Mouse (Mus musculus) megakaryocyte-erythroid progenitor cell, adult 5-6 weeks (primary cell): ENCODE data around the gene Fap. TPM values are rescaled to one million over a fixed set of nuclear protein-coding genes. Genes with fewer than 3 reads are reported as not detected.
A peak's percentile ranks its signal among the peaks of the same experiment; 100 is the strongest.

Source experiments
- ATAC-seq: replicated peaks from 2 replicates; pipeline ENCODE4 v1.8.0; 2016; ENCODE audit warnings: mild to moderate bottlenecking, inconsistent platforms; ENCODE audit not compliant: severe bottlenecking, poor library complexity, low FRiP score, low TSS enrichment
- total RNA-seq, 2 experiments: library from RNA; stranded (forward) in 1 of 2; stranded (reverse) in 1 of 2; fragments of 200-1000, 215-1000 nt in 1 of 2; fragments of >200 nt in 1 of 2; fragmentation: Nextera tagmentation in 1 of 2; gene quantifications; 2 replicates each; pipeline ENCODE4 v1.2.3; 2014 to 2017

The Fap gene
- total RNA-seq, 2 experiments from 2014 or later, result 0.37 to 1.6 TPM

DNA sequence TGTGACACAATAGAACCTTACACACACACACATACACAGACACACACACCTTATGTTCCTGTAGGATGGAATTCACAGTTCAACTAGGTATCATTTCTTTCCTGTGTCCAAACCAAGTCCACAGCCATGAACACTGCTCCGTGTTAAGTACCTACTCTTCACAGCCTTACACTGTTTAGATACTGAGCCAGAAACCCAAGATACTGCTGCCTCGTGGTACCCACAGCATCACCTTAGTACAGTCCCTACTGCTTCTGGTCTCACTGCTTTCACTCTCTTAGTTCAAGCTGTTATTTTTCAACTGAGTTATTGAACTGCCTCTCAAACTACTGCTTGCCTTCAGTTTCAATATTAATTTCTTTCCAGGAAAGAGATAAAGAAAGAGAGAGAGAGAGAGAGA, 110.6 kb downstream of the Fap start:
- no peak for ATAC-seq

DNA sequence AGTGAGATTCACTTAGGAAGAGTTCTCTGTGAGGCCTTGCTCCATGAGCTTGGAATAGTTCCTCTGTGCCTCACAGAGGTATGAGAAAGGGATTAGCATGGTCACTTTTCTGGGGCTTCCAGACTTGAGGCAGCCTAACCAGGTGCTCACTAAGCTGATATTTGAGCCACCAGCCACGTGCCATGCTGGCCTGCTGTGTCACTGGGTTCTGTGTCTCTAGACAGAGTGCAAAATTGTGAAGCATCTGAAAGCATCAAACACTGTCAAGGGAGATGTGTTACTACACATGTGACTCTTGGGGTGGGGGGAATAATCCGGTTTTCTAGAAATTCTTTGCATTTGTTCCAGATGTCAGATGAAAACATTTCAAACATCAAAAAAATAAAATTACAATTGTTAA, 111.7 kb downstream of the Fap start:
- no peak for ATAC-seq

DNA sequence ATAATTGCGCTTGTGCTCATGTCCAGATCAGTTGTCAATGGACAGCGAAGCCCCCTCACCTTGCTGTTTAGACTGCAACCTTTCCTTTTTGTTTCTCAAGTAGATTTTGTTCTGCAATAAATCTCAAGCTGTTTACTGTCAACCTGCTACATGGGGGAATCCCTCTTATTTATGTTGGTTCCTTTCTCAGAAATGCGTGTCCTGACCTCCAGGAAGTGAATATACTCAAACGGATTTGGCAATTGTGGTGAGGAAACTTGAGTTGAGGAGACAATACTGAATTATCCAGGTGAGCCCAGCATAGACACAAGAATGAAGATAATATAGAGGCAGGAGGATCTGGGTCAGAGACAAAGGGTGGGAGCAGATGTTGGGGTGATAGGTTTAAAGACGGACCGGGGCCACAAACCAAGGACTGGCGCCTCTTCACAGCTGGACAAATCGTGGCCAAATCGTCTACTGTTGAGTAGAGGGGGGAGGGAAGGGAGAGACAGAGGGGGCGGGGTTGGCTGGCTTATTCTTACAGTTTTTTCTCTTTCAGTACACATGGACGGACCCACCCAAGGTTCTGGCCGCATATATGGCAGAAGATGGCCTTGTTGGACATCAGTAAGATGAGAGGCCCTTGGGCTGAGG, 112.9 kb downstream of the Fap start:
- no peak for ATAC-seq

DNA sequence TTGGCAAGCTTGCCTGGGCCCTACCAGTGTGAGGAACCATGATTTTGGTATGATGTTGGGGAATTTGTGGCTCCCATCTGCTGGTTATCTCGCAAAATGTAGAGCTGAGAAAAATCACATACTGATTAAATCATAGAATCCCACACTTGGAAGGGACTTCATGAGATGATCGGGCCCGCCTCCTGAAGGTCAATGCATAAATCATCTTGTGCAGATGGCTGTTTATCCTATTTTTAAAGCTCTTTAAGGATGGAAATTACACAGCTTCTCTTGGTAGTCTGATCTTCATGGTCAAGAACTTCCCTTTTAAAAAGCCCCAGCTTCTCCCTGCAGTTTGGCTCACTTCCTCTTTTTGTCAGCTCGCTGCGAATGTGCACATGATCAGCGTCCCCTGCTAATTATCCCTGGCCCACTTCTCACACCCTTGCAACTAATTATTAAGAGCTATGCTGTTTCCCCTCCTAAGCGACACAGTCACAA, 113.6 kb downstream of the Fap start:
- ATAC-seq, result peak; percentile 62

DNA sequence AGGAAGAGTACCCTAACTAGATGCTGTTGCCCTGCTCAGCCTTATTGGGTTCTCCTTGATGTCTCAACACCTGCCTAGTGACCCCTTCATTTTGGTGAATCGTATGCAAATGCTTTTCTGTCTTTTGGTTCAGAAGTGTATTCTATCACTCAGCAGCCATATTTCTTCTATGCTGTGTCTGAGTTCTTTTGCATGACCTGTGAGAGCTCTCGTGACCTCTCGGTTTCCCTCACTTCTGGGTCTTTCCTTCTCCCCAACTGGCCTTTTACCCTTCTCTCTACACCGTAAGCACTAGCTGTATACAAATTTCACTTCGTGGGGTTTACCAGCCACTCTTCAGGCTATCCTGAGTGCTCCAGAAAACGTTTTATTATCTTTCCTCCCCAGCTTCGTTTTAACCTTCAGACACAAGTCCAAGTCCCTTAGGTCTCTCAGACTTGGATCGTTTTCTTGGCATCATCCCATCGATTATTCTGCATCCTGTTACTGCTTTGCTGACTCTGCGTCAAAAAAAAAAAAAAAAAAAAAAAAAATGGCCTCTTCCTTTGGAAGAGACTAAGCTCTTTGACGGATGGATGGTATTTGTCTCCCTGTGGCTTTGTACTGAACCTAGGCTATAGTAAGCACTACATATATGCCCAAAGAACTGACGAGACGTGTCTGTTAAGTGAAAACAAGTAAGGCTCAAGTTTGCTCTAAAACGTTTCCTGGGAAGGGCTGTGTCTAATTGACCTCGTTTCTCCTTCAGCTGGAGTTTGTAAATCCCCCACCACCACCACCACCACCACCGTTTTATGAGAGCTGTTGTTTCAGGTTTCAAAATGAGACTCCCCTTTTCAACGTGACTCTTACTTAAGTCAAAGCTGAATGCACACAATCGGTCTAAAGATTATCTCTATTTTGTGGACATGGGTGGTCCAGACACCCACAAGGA, 114.4 kb downstream of the Fap start:
- ATAC-seq, result peak; percentile 23; the same call in 1 of the 2 replicates

DNA sequence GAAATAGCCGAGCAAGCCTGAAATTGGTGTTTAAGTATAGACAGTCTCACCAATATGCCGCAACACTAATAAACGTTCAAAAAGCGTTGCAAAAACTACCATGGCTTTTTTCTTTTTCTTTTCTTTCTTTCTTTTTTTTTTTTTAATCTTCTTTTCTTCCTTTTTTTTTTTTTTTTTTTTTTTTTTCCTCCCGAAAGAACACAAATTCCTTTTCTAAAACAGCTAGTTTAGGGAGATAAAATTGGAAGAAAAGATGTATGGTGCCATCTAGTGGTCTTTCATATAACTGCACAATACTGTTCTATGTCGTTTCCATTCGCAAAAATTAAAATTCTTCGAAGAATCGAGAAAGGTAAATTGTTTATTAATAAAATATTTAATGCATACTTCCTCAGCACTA, 115.8 kb downstream of the Fap start:
- no peak for ATAC-seq

DNA sequence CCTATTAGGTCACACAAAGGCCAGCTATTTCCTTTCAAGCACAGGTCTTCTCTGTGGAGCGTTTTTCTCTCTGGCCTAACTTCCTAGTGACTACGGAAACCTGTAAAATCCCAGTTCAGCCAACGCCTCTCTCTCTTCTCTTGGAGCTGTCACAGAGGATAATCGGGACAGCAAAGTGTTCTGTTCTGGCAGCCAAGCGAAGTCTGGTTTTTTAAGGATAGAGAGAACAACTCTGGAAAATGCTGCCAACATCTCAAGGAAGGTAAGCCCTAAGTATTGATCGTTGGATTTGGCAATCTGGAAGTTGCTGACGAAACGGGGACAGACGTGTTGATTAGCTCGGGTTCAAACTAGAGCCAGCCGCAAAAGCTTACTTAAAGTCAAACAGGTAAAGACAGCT, 118.9 kb downstream of the Fap start:
- ATAC-seq, result no peak

DNA sequence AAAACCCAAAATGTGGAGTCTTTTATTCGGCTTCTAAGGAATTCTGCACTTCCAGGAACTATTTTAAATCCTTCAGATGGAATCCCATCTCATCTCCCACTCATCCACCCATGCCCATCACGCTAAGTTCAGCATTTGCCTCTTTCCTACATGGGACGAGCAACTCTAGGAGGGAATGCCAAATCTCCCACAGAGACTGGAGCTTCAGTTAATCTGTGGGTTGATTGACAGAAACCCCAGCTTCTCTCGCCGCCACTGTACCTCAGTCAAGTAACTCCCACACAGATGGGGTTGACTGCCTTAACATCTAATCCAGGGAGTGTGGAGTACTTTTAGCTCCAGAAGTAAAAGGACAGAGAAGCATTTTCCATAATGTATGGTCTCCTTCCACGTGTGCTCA, 119.8 kb downstream of the Fap start:
- no peak for ATAC-seq

Other genes with a start within 250 kb of the Fap start
- 7.2 and 9.5 TPM in 2 replicates for gene Dpp4, start 161.8 kb downstream of the Fap start, total RNA-seq (2014; fragmentation: Nextera tagmentation)
- 14.4 and 15.5 TPM in 2 replicates for gene Dpp4, start 161.8 kb downstream of the Fap start, total RNA-seq (2017)
- gene Gcg, start 90.4 kb downstream of the Fap start, total RNA-seq (2014; fragmentation: Nextera tagmentation), result not detected in 2 replicates
- gene Gcg, start 90.4 kb downstream of the Fap start, total RNA-seq (2017), result not detected in 2 replicates
- gene Ifih1, start 72.2 kb upstream of the Fap start, total RNA-seq (2014; fragmentation: Nextera tagmentation), result 16.4 and 21.6 TPM in 2 replicates
- gene Ifih1, start 72.2 kb upstream of the Fap start, total RNA-seq (2017), result 19.9 and 42.7 TPM in 2 replicates
- gene Gca, start 90.2 kb upstream of the Fap start, total RNA-seq (2014; fragmentation: Nextera tagmentation), result 1.2 and 1.4 TPM in 2 replicates
- 1.6 and 1.9 TPM in 2 replicates for gene Gca, start 90.2 kb upstream of the Fap start, total RNA-seq (2017)